Mouse (Mus musculus): ENCODE measurements around the gene Pi4kb.

Gene Pi4kb

DNA sequence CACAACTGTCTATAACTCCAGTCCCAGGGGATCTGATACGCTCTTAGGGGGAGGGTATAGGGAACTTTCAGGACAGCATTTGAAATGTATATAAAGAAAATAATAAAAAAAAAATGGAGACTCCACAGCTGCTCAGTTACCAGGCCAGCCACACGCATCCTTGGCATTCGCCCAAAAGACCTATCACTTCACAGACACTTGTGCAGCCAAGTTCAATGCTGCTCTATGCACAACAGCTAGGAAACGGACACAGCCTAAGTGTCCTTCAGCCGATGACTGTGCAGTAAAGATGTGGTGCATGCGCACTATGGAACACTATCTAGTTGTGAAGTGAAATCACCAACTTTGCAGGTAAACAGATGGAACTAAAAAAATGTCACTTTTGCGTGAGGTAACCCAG lies 81.7 kb downstream of the Pi4kb start:
- no peak for DNase-seq (ENCODE audit: low spot score in 2 of 2)

Measured in left cerebral cortex, adult 9 months (tissue).